9 mouse cellular contexts compared by ENCODE assay signal in genomic region chr13:99554466-99554865, GRCm38 (mm10). TPM values are rescaled to one million over a fixed set of nuclear protein-coding genes. Genes with fewer than 3 reads are reported as not detected.
"Had no signal": no experiment of that assay in that cellular context is flagged by ENCODE, and none has a peak within 500 bp of the region (broad histone marks: within the 10 kb centered on the region; RNA-seq: fewer than 3 reads in every experiment).

No protein-coding gene starts in this region.

- DNase-seq: kidney, postnatal 36 days; lung, adult 2 months; retina, postnatal 1 day; right cerebral cortex, postnatal 14 days; thymus, adult 2 months; thymus, postnatal 25 days had no signal

- ATAC-seq: lung, postnatal 0 days; midbrain, embryonic 16.5 days had no signal

RNA-seq across cellular contexts. Expression of gene Map1b, which starts 38.1 kb away (rescaled TPM):
- total RNA-seq: megakaryocyte-erythroid progenitor cell, adult 5-6 weeks had no signal
